Mouse (Mus musculus): ENCODE measurements at regions not wholly inside any gene's neighbourhood (a gene's known extent, or its start where the extent isn't known, plus 50 kb on each side); places are given as distances from the start of the nearest gene placed in this dataset.

DNA sequence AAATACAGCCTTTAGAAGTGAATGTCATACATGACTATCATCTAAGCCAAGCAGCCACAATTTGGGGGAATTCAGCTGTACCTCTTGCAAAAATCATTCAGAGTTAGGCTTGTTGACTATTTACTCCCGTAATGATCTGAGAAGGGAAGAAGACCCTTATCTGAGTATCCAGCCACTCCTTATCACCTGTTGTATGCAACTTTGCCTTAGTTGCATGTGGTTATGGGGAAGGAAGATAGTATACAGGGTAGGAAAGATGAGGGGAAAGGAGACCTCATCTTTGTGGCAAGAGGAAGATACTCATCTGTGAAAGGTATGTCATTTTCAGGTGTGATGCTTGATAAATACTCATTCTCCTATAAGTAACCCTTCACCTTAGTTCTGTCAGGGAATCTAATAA is 624.6 kb downstream of the Nova1 start:
- TF ChIP-seq POLR2A (IDR thresholded peaks at IDR 0.05; ENCODE audit: insufficient read depth, low read depth, low read length) (no peak), CTCF (IDR thresholded peaks at IDR 0.05; ENCODE audit: insufficient read depth, low read depth, low read length) (no peak)
